Mouse (Mus musculus): ENCODE results near the gene 4930578G10Rik.

- TF ChIP-seq GATA1 (IDR thresholded peaks at IDR 0.05; ENCODE audit: low read length) (no peak), TAL1 (IDR thresholded peaks at IDR 0.05; ENCODE audit: low read length) (no peak)
These were observed 132.0 kb downstream of the 4930578G10Rik start for GRCm38 (mm10) chr4:42867390-42867789.

All from erythroblast, embryonic 14.5 days (primary cell).